Mouse (Mus musculus) intestine, embryonic 14.5 days (tissue): ENCODE results near the gene Lonrf2. TPM values are rescaled to one million over a fixed set of nuclear protein-coding genes. Genes with fewer than 3 reads are reported as not detected.
A peak's percentile ranks its signal among the peaks of the same experiment; 100 is the strongest.

Source experiments
- ATAC-seq: fragments of 200-750 bp; cut with Nextera tagmentation; replicated peaks from 2 replicates; pipeline ENCODE4 v1.8.0; 2017; ENCODE audit warnings: low read depth, moderate number of reproducible peaks, moderate TSS enrichment, moderate library complexity; ENCODE audit not compliant: low FRiP score, low TSS enrichment
- DNase-seq: peaks from one replicate; pipeline ENCODE4 v3.0.0-alpha.2; 2018; ENCODE audit warnings: low spot score
- H3K27ac ChIP-seq: fragments of 300-500 bp; sonication (generic); 2 replicates; pipeline ENCODE4 v1.5.1; 2014; ENCODE audit warnings: low read depth, mild to moderate bottlenecking, control low read depth
- H3K27me3 ChIP-seq: fragments of 300-500 bp; sonication (generic); replicated peaks from 2 replicates; pipeline ENCODE4 v1.6.1; 2014; ENCODE audit warnings: low read length, control low read depth; ENCODE audit not compliant: control insufficient read depth, insufficient read depth
- H3K36me3 ChIP-seq: fragments of 300-500 bp; sonication (generic); 2 replicates; pipeline ENCODE4 v1.6.1; 2014; ENCODE audit warnings: low read length, control low read depth; ENCODE audit not compliant: control insufficient read depth, insufficient read depth
- H3K4me1 ChIP-seq: fragments of 300-500 bp; sonication (generic); replicated peaks from 2 replicates; pipeline ENCODE4 v1.6.1; 2014; ENCODE audit warnings: low read length, control low read depth, mixed read lengths; ENCODE audit not compliant: control insufficient read depth, insufficient read depth
- H3K4me2 ChIP-seq: fragments of 300-500 bp; sonication (generic); 2 replicates; pipeline ENCODE4 v1.6.1; 2014; ENCODE audit warnings: low read length
- H3K4me3 ChIP-seq: fragments of 300-500 bp; sonication (generic); 2 replicates; pipeline ENCODE4 v1.5.1; 2014; ENCODE audit warnings: low read depth, low read length, control low read depth, mixed read lengths
- H3K9ac ChIP-seq: fragments of 300-500 bp; sonication (generic); 2 replicates; pipeline ENCODE4 v1.6.1; 2014; ENCODE audit warnings: mild to moderate bottlenecking, low read length
- H3K9me3 ChIP-seq: fragments of 300-500 bp; sonication (generic); 2 replicates; pipeline ENCODE4 v1.6.1; 2016; ENCODE audit warnings: low read length, control low read depth; ENCODE audit not compliant: control insufficient read depth
- whole genome bisulfite sequencing: fragments of 180-500 bp; shearing (Covaris S2); extraction: QIAGEN DNeasy Blood & Tissue Kit; methylation state at CpG from one replicate; pipeline ENCODE4 v1.1.7; 2014; 5-methylcytosine and 5-hydroxymethylcytosine counted together
- polyA plus RNA-seq: library from polyadenylated mRNA; unstranded; fragments of >200 nt; fragmentation: Nextera tagmentation; extraction: Ambion mirVana; gene quantifications from 2 replicates; pipeline ENCODE4 v1.2.1, GENCODE M21; 2014

Lonrf2 gene
- polyA plus RNA-seq, 1 experiment from 2014 or later: 2.5 TPM

GRCm38 (mm10) chr1:38869398-38870195 lies 33.1 kb upstream of the Lonrf2 start:
- WGBS: 39% methylated on average over 13 of the region's 13 CpGs
- H3K27ac ChIP-seq: no peak overlapping the region
- H3K9ac ChIP-seq: no peak overlapping the region
- H3K36me3 ChIP-seq: no peaks in the 10 kb centered on the region
- H3K27me3 ChIP-seq: no peaks in the 10 kb centered on the region
- ATAC-seq (no peak), DNase-seq (no peak)
- H3K4me3 ChIP-seq: no peak overlapping the region
- peaks cover 8% of the 10 kb centered on the region for H3K4me1 ChIP-seq
- H3K4me2 ChIP-seq: no peak overlapping the region
- no peaks in the 10 kb centered on the region for H3K9me3 ChIP-seq

- Histone ChIP-seq H3K9ac (no peak overlapping the region), H3K4me2 (no peak overlapping the region), H3K27me3 (no peaks in the 10 kb centered on the region), H3K4me3 (no peak overlapping the region), H3K9me3 (no peaks in the 10 kb centered on the region), H3K4me1 (peaks cover 8% of the 10 kb centered on the region), H3K27ac (no peak overlapping the region), H3K36me3 (no peaks in the 10 kb centered on the region)
- ATAC-seq: no peak
- no peak for DNase-seq
- WGBS: 79% methylated on average over 5 of the region's 5 CpGs
Measured at GRCm38 (mm10) chr1:38866242-38866641, 29.7 kb upstream of the Lonrf2 start.

- H3K36me3 ChIP-seq: no peaks in the 10 kb centered on the region
- H3K27me3 ChIP-seq: no peaks in the 10 kb centered on the region
- H3K4me2 ChIP-seq: no peak overlapping the region
- H3K27ac ChIP-seq: no peak overlapping the region
- 80% methylated on average over 9 of the region's 9 CpGs for WGBS
- no peaks in the 10 kb centered on the region for H3K9me3 ChIP-seq
- no peak overlapping the region for H3K9ac ChIP-seq
- ATAC-seq (no peak), DNase-seq (no peak)
- no peak overlapping the region for H3K4me3 ChIP-seq
- no peaks in the 10 kb centered on the region; the same call in 1 of the 2 replicates for H3K4me1 ChIP-seq
Measured at GRCm38 (mm10) chr1:38864341-38864740, 27.8 kb upstream of the Lonrf2 start.

- H3K27me3 ChIP-seq: no peaks in the 10 kb centered on the region
- no peak overlapping the region for H3K27ac ChIP-seq
- H3K4me3 ChIP-seq: no peak overlapping the region
- DNase-seq (peak; percentile 67), ATAC-seq (no peak)
- no peaks in the 10 kb centered on the region for H3K4me1 ChIP-seq
- no peak overlapping the region for H3K9ac ChIP-seq
- WGBS: 20% methylated on average over 4 of the region's 4 CpGs
- H3K9me3 ChIP-seq: no peaks in the 10 kb centered on the region
- no peak overlapping the region for H3K4me2 ChIP-seq
- H3K36me3 ChIP-seq: no peaks in the 10 kb centered on the region
Measured at GRCm38 (mm10) chr1:38862213-38862612, 25.7 kb upstream of the Lonrf2 start.

- H3K9ac ChIP-seq: no peak overlapping the region
- H3K27ac ChIP-seq: no peak overlapping the region
- H3K4me3 ChIP-seq: no peak overlapping the region
- WGBS: 88% methylated on average over 9 of the region's 9 CpGs
- H3K27me3 ChIP-seq: no peaks in the 10 kb centered on the region
- ATAC-seq: no peak
- no peak overlapping the region for H3K4me2 ChIP-seq
- H3K4me1 ChIP-seq: no peaks in the 10 kb centered on the region
- H3K36me3 ChIP-seq: no peaks in the 10 kb centered on the region
- DNase-seq: no peak
- no peaks in the 10 kb centered on the region for H3K9me3 ChIP-seq
Measured at GRCm38 (mm10) chr1:38860867-38861524, 24.5 kb upstream of the Lonrf2 start.

GRCm38 (mm10) chr1:38860207-38860606 lies 23.7 kb upstream of the Lonrf2 start:
- H3K4me2 ChIP-seq: no peak overlapping the region
- no peaks in the 10 kb centered on the region for H3K4me1 ChIP-seq

GRCm38 (mm10) chr1:38856196-38856595 lies 19.7 kb upstream of the Lonrf2 start:
- no peaks in the 10 kb centered on the region for H3K27me3 ChIP-seq
- H3K4me2 ChIP-seq: no peak overlapping the region
- no peaks in the 10 kb centered on the region for H3K4me1 ChIP-seq
- H3K27ac ChIP-seq: no peak overlapping the region
- WGBS: 12% methylated on average over 3 of the region's 3 CpGs
- ATAC-seq (no peak), DNase-seq (peak; percentile 82)
- H3K9ac ChIP-seq: no peak overlapping the region
- H3K36me3 ChIP-seq: no peaks in the 10 kb centered on the region
- H3K4me3 ChIP-seq: no peak overlapping the region
- H3K9me3 ChIP-seq: no peaks in the 10 kb centered on the region

More at GRCm38 (mm10) chr1:38860207-38860606, 23.7 kb upstream of the Lonrf2 start:
- Histone ChIP-seq H3K9ac (no peak overlapping the region), H3K9me3 (no peaks in the 10 kb centered on the region), H3K27ac (no peak overlapping the region), H3K4me3 (no peak overlapping the region), H3K36me3 (no peaks in the 10 kb centered on the region), H3K27me3 (no peaks in the 10 kb centered on the region)
- DNase-seq (no peak), ATAC-seq (no peak)
- WGBS: 70% methylated on average over 5 of the region's 5 CpGs

GRCm38 (mm10) chr1:38852250-38852649 lies 15.7 kb upstream of the Lonrf2 start:
- WGBS: 68% methylated on average over 2 of the region's 2 CpGs

More at GRCm38 (mm10) chr1:38852250-38852649, 15.7 kb upstream of the Lonrf2 start:
- H3K27me3 ChIP-seq: no peaks in the 10 kb centered on the region
- H3K36me3 ChIP-seq: no peaks in the 10 kb centered on the region
- H3K9me3 ChIP-seq: no peaks in the 10 kb centered on the region
- no peaks in the 10 kb centered on the region for H3K4me1 ChIP-seq
- no peak overlapping the region for H3K4me2 ChIP-seq
- H3K4me3 ChIP-seq: no peak overlapping the region
- no peak overlapping the region for H3K27ac ChIP-seq
- DNase-seq: no peak
- no peak for ATAC-seq
- no peak overlapping the region for H3K9ac ChIP-seq
